Mouse (Mus musculus): ENCODE data around the gene Ankrd66. TPM values are rescaled to one million over a fixed set of nuclear protein-coding genes. Genes with fewer than 3 reads are reported as not detected.
"Not testable (repeated sequence)": the region's sequence is repeated elsewhere in the genome, so short reads cannot be mapped to it uniquely, and the experiment has no call there.

Gene Ankrd66
- polyA plus RNA-seq, 1 experiment from 2014 or later, result 0.19 TPM

DNA sequence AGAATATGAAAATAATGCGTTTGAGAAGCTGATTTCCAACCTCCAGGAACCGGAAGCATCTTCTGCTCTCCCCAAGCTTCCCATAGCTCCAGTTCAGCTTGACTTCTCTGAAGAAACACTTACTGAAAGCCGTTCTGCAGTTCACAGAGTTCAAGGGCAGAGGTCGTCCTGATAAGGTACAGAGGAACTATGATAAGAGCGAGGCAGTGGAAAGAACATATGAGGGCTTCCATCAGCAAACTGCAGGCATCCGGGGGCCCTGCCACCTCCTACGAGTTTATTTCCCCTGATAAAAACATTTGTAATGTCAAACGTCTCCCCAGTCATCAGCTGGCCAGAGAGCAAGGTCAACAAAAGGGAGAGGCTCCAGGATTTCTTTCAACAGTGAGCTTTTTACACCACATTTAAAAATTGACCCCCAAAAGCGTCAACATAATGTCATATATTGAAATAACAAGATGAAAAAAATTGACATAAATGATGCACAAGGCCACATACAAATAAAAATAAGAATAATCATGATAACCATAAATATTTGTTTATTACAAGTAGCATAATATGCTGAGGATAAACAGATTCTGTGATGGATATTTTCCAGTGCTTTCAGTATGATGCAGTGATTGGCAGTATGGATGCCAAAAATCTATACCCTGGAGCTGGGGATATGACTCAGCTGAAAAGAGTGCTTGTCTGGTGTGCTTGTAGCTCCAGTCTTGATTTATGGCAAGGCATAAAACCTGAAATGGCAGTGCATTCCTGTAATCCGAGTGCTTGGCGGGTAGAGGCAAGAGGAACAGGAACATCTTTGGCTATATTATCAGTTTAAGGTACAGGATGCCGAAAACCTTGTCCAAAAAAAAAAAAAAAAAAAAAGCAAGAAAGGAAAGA is 11.3 kb upstream of the Ankrd66 start:
- H3K27me3 ChIP-seq (ENCODE audit: control insufficient read depth, insufficient read depth, low read length), result no peaks in the 10 kb centered on the region
- ATAC-seq (ENCODE audit: insufficient number of reproducible peaks, insufficient read depth, low FRiP score, low read depth), result 0 out of 2 replicates have a peak, but pooled peaks have one; percentile 56
- no peaks in the 10 kb centered on the region for H3K9me3 ChIP-seq (ENCODE audit: control insufficient read depth, low read depth, low read length)
- WGBS, result 36% methylated on average over 12 of the region's 12 CpGs
- no peak overlapping the region for H3K4me2 ChIP-seq (replicated peaks; ENCODE audit: low read depth, low read length)
- H3K27ac ChIP-seq (ENCODE audit: low read length), result no peak overlapping the region
- H3K4me3 ChIP-seq (ENCODE audit: low read depth, low read length), result no peak overlapping the region
- H3K4me1 ChIP-seq (ENCODE audit: control insufficient read depth, insufficient read depth, low read length), result no peaks in the 10 kb centered on the region
- no peaks in the 10 kb centered on the region for H3K36me3 ChIP-seq (ENCODE audit: control insufficient read depth, insufficient read depth, low read length)
- no peak overlapping the region for H3K9ac ChIP-seq (replicated peaks; ENCODE audit: low read depth, low read length)

DNA sequence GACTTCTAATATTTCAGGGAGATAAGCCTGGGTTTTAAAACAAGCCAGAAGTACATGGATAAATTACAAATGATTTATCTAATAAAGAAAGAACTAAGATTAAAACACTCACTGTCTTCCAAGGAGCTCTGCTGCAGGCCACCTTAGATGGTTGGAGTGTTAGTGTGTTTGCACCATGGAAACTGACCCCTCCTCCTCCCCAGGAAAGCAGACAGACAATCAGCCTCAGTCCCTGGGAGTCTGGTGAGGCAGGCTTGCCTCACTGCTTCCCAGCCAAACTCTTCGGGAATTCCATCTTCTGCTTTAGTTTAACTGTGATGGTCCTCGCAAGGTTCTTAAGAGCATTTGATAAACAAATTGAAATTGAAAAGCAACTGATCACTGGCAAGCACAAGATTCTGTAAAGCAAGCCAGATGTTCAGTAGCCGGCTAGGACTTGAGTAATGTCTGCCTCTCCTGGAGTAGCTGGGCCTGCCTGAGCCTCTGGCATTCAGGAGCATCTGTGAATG is 7.7 kb upstream of the Ankrd66 start:
- no peak for ATAC-seq (ENCODE audit: insufficient number of reproducible peaks, insufficient read depth, low FRiP score, low read depth)
- Histone ChIP-seq H3K9me3 (ENCODE audit: control insufficient read depth, low read depth, low read length) (no peaks in the 10 kb centered on the region), H3K27ac (ENCODE audit: low read length) (no peak overlapping the region), H3K27me3 (ENCODE audit: control insufficient read depth, insufficient read depth, low read length) (no peaks in the 10 kb centered on the region), H3K4me2 (replicated peaks; ENCODE audit: low read depth, low read length) (no peak overlapping the region), H3K4me1 (ENCODE audit: control insufficient read depth, insufficient read depth, low read length) (no peaks in the 10 kb centered on the region), H3K4me3 (ENCODE audit: low read depth, low read length) (no peak overlapping the region), H3K9ac (replicated peaks; ENCODE audit: low read depth, low read length) (no peak overlapping the region), H3K36me3 (ENCODE audit: control insufficient read depth, insufficient read depth, low read length) (no peaks in the 10 kb centered on the region)
- WGBS, result 30% methylated on average over 3 of the region's 3 CpGs

DNA sequence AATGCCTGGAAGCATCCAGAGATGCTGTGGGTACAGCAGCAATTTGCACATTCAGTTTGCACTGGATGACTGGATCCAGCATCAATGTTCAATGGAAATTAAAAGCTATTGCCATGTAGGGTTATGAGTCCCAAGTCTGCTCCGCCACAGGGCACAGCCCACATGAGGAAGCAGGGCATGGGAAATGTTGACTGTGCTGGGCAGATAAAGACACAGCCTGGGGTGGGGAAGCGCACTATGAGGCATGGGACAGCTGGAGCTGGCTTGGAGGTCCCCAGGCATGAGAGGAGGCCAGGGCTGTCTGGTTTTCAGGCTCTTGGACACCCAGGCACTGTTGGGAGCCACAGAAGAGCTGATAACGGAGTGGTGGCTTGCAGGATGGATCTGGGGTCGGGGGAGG is 601 bp upstream of the Ankrd66 start:
- H3K27me3 ChIP-seq (ENCODE audit: control insufficient read depth, insufficient read depth, low read length), result no peaks in the 10 kb centered on the region
- H3K4me2 ChIP-seq (replicated peaks; ENCODE audit: low read depth, low read length), result no peak overlapping the region
- no peak for ATAC-seq (ENCODE audit: insufficient number of reproducible peaks, insufficient read depth, low FRiP score, low read depth)
- H3K4me3 ChIP-seq (ENCODE audit: low read depth, low read length), result no peak overlapping the region
- H3K36me3 ChIP-seq (ENCODE audit: control insufficient read depth, insufficient read depth, low read length), result no peaks in the 10 kb centered on the region
- 84% methylated on average over 4 of the region's 4 CpGs for WGBS
- H3K9me3 ChIP-seq (ENCODE audit: control insufficient read depth, low read depth, low read length), result no peaks in the 10 kb centered on the region
- H3K9ac ChIP-seq (replicated peaks; ENCODE audit: low read depth, low read length), result no peak overlapping the region
- no peak overlapping the region for H3K27ac ChIP-seq (ENCODE audit: low read length)
- H3K4me1 ChIP-seq (ENCODE audit: control insufficient read depth, insufficient read depth, low read length), result no peaks in the 10 kb centered on the region

DNA sequence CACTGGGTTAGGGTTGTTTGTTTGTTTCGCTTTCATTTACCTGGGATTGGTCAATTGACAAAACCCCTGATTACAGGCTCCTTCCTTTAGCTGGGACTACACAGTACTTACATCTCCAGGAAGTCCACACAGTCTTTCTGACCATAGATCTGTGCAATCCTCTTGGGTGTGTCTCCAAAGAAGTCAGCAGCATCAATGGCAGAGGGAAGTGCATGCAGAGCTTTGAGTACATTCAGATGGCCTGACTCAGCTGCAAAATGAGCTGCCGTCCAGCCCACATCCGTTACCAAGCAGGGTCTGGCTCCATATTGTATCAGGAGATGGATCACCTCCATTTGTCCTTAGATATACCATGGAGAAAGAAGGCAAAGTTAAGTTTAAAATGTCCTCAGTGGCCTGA is 4.7 kb downstream of the Ankrd66 start:
- Histone ChIP-seq H3K9me3 (ENCODE audit: control insufficient read depth, low read depth, low read length) (no peaks in the 10 kb centered on the region), H3K27me3 (ENCODE audit: control insufficient read depth, insufficient read depth, low read length) (no peaks in the 10 kb centered on the region), H3K9ac (replicated peaks; ENCODE audit: low read depth, low read length) (no peak overlapping the region), H3K4me3 (ENCODE audit: low read depth, low read length) (no peak overlapping the region), H3K36me3 (ENCODE audit: control insufficient read depth, insufficient read depth, low read length) (no peaks in the 10 kb centered on the region), H3K4me1 (ENCODE audit: control insufficient read depth, insufficient read depth, low read length) (no peaks in the 10 kb centered on the region; the same call in 1 of the 2 replicates), H3K27ac (ENCODE audit: low read length) (no peak overlapping the region), H3K4me2 (replicated peaks; ENCODE audit: low read depth, low read length) (no peak overlapping the region)
- ATAC-seq (ENCODE audit: insufficient number of reproducible peaks, insufficient read depth, low FRiP score, low read depth), result no peak
- 84% methylated on average over 3 of the region's 3 CpGs for WGBS

DNA sequence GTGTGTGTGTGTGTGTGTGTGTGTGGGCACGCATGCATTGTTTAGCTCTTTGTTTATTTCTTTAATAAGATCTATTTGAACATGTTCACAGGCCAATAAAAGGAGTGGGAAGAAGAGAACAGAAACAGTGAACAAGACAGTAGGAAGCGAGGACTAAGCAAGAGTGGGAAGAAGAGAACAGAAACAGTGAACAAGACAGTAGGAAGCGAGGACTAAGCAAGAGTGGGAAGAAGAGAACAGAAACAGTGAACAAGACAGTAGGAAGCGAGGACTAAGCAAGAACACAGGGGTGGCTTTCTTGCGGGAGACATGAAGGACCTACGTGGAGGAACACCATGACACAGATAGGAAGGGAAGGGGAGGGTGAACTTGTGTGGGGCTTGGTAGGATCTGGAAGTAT is 6.6 kb downstream of the Ankrd66 start:
- H3K4me2 ChIP-seq (replicated peaks; ENCODE audit: low read depth, low read length); H3K27me3 ChIP-seq (ENCODE audit: control insufficient read depth, insufficient read depth, low read length); H3K36me3 ChIP-seq (ENCODE audit: control insufficient read depth, insufficient read depth, low read length); H3K4me3 ChIP-seq (ENCODE audit: low read depth, low read length); H3K9me3 ChIP-seq (ENCODE audit: control insufficient read depth, low read depth, low read length); H3K27ac ChIP-seq (ENCODE audit: low read length); H3K9ac ChIP-seq (replicated peaks; ENCODE audit: low read depth, low read length); ATAC-seq (ENCODE audit: insufficient number of reproducible peaks, insufficient read depth, low FRiP score, low read depth); H3K4me1 ChIP-seq (ENCODE audit: control insufficient read depth, insufficient read depth, low read length): not testable (repeated sequence)
- 91% methylated on average over 6 of the region's 6 CpGs for WGBS

DNA sequence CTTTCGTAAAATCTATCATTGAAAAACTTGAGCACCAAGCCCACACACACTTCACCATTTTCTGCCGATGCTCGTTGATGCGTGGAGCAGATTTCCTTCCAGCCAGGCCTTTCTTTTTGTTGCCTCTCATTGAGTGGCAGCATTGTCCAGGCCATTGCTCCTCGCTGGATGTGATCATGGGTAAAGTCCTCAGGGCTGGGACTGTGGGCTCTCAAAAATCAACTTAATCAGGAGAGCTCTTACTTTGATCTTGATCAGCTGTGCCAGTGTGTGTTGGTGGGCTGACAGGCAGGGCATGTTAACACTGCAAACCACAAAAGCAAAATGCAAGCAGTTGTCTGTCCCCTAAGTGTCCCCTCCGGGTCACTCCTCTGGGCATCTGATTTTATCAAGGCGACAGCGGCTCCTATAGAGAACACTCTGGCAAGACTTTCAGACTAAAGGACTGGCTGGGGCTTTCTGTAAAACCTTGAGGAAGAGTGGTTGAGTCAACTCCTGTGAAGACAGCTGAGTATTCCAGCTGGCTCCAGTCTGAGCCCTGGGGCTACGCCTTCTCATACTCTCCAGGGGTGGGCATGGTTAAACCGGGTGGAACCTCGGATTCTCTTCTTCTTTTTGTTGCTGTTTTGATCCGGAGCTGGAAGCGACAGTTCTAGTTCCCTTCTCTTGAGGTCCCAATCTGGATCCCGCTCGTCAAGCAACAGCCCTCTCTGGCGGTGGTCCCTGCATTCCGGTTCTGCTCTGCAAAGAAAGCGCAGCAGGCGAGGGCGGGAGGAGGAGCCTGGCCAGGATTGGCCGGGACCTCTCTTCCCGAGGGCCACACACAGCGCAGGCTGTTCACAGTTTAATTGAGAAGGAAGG is 8.8 kb downstream of the Ankrd66 start:
- no peaks in the 10 kb centered on the region for H3K27me3 ChIP-seq (ENCODE audit: control insufficient read depth, insufficient read depth, low read length)
- peak overlapping the region; percentile 18; the same call in 1 of the 2 replicates for H3K4me3 ChIP-seq (ENCODE audit: low read depth, low read length)
- ATAC-seq (ENCODE audit: insufficient number of reproducible peaks, insufficient read depth, low FRiP score, low read depth), result peak; percentile 87
- no peaks in the 10 kb centered on the region for H3K9me3 ChIP-seq (ENCODE audit: control insufficient read depth, low read depth, low read length)
- no peaks in the 10 kb centered on the region for H3K36me3 ChIP-seq (ENCODE audit: control insufficient read depth, insufficient read depth, low read length)
- H3K9ac ChIP-seq (replicated peaks; ENCODE audit: low read depth, low read length), result no peak overlapping the region
- H3K27ac ChIP-seq (ENCODE audit: low read length), result peak overlapping the region; percentile 49; the same call in 1 of the 2 replicates
- no peaks in the 10 kb centered on the region; the same call in 1 of the 2 replicates for H3K4me1 ChIP-seq (ENCODE audit: control insufficient read depth, insufficient read depth, low read length)
- 17% methylated on average over 23 of the region's 23 CpGs for WGBS
- peak overlapping the region; percentile 43 for H3K4me2 ChIP-seq (replicated peaks; ENCODE audit: low read depth, low read length)

DNA sequence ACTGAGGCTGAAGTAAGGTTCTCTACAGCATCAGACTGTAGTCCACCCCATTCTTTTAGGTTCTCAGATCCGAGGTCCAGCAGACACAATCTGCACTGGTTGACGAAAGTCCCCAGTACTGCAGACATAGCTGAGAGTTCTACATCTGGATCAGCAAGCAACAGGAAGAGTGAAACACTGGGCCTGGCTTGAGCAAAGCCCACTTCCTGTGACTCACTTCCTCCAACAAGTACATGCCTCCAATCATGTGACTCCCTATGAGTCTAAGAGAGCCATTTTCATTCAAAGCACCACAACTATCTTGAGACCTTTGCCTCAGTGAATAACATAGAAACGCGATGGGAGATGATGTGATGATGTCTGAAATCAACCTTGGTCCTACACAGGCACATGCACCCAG is 12.2 kb downstream of the Ankrd66 start:
- Histone ChIP-seq H3K9ac (replicated peaks; ENCODE audit: low read depth, low read length) (no peak overlapping the region), H3K9me3 (ENCODE audit: control insufficient read depth, low read depth, low read length) (peaks cover 3% of the 10 kb centered on the region; the same call in 1 of the 2 replicates), H3K27ac (ENCODE audit: low read length) (no peak overlapping the region), H3K4me2 (replicated peaks; ENCODE audit: low read depth, low read length) (no peak overlapping the region), H3K36me3 (ENCODE audit: control insufficient read depth, insufficient read depth, low read length) (no peaks in the 10 kb centered on the region), H3K4me1 (ENCODE audit: control insufficient read depth, insufficient read depth, low read length) (no peaks in the 10 kb centered on the region; the same call in 1 of the 2 replicates), H3K27me3 (ENCODE audit: control insufficient read depth, insufficient read depth, low read length) (no peaks in the 10 kb centered on the region), H3K4me3 (ENCODE audit: low read depth, low read length) (no peak overlapping the region)
- WGBS, result 92% methylated on average over 4 of the region's 4 CpGs
- ATAC-seq (ENCODE audit: insufficient number of reproducible peaks, insufficient read depth, low FRiP score, low read depth), result no peak

DNA sequence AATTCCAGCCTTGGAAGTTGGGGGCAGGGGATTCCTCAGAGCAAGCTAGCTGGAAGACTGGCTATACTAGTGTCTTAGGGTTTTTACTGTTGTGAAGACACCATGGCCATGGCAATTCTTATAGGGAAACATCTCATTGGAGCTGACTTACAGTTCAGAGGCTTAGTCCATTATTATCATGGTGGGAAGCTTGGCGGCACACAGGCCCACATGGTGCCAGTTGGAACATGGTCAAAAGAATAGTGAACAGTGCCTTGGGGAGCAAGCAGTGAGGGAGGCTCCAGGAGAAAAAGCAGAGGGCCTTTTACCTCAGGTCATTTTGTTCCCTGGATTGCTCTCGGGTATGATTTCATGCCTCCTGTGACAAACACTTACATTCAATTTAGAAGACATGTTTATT is 12.9 kb downstream of the Ankrd66 start:
- WGBS, result 85% methylated on average over 2 of the region's 2 CpGs
- H3K27ac ChIP-seq (ENCODE audit: low read length), result no peak overlapping the region
- H3K9me3 ChIP-seq (ENCODE audit: control insufficient read depth, low read depth, low read length), result peaks cover 3% of the 10 kb centered on the region; the same call in 1 of the 2 replicates
- H3K36me3 ChIP-seq (ENCODE audit: control insufficient read depth, insufficient read depth, low read length), result no peaks in the 10 kb centered on the region
- H3K4me2 ChIP-seq (replicated peaks; ENCODE audit: low read depth, low read length), result no peak overlapping the region
- no peaks in the 10 kb centered on the region; the same call in 1 of the 2 replicates for H3K4me1 ChIP-seq (ENCODE audit: control insufficient read depth, insufficient read depth, low read length)
- no peaks in the 10 kb centered on the region for H3K27me3 ChIP-seq (ENCODE audit: control insufficient read depth, insufficient read depth, low read length)
- no peak for ATAC-seq (ENCODE audit: insufficient number of reproducible peaks, insufficient read depth, low FRiP score, low read depth)
- H3K9ac ChIP-seq (replicated peaks; ENCODE audit: low read depth, low read length), result no peak overlapping the region
- no peak overlapping the region for H3K4me3 ChIP-seq (ENCODE audit: low read depth, low read length)

Measured in stomach, embryonic 14.5 days (tissue).